Mouse (Mus musculus) yolk sac, embryonic 10.5 days (tissue): ENCODE data around the gene Slfn14.
"Not testable (repeated sequence)": the region's sequence is repeated elsewhere in the genome, so short reads cannot be mapped to it uniquely, and the experiment has no call there.

ENCODE experiments used
- DNase-seq: peaks from one replicate; pipeline ENCODE4 v3.0.0-alpha.2; 2017; ENCODE audit warnings: low spot score

Gene Slfn14

GRCm38 (mm10) chr11:83286566-83286965, at the start of gene Slfn14:
Slfn14 (minus strand) TSS chr11:83286726.
- no peak for DNase-seq

- DNase-seq = no peak
Measured at GRCm38 (mm10) chr11:83335826-83336225, 49.3 kb upstream of the Slfn14 start.

GRCm38 (mm10) chr11:83327427-83327826, 40.9 kb upstream of the Slfn14 start:
- DNase-seq = no peak

GRCm38 (mm10) chr11:83326692-83327091, 40.2 kb upstream of the Slfn14 start:
- not testable (repeated sequence) for DNase-seq

GRCm38 (mm10) chr11:83319048-83319447, 32.5 kb upstream of the Slfn14 start:
- no peak for DNase-seq

GRCm38 (mm10) chr11:83312471-83312870, 25.9 kb upstream of the Slfn14 start:
- no peak for DNase-seq

GRCm38 (mm10) chr11:83306700-83307253, 20.3 kb upstream of the Slfn14 start:
- DNase-seq = no peak

- DNase-seq = no peak
Measured at GRCm38 (mm10) chr11:83304485-83304884, 18.0 kb upstream of the Slfn14 start.

- no peak for DNase-seq
Measured at GRCm38 (mm10) chr11:83303751-83304150, 17.2 kb upstream of the Slfn14 start.

- DNase-seq = peak; percentile 93
Measured at GRCm38 (mm10) chr11:83302526-83303251, 16.2 kb upstream of the Slfn14 start, which contains the start of gene Pex12. Pex12 (minus strand) TSS chr11:83302586.

- DNase-seq = no peak
Measured at GRCm38 (mm10) chr11:83302124-83302523, 15.6 kb upstream of the Slfn14 start.

GRCm38 (mm10) chr11:83301431-83301831, 14.9 kb upstream of the Slfn14 start:
- no peak for DNase-seq

- DNase-seq = no peak
Measured at GRCm38 (mm10) chr11:83299724-83300123, 13.2 kb upstream of the Slfn14 start.

GRCm38 (mm10) chr11:83298225-83299195, 12.0 kb upstream of the Slfn14 start, which contains the start of gene Ap2b1:
Ap2b1 (plus strand) TSS chr11:83299024.
- peak; percentile 95 for DNase-seq

- no peak for DNase-seq
Measured at GRCm38 (mm10) chr11:83297816-83298215, 11.3 kb upstream of the Slfn14 start.

- no peak for DNase-seq
Measured at GRCm38 (mm10) chr11:83294133-83294532, 7.6 kb upstream of the Slfn14 start.

GRCm38 (mm10) chr11:83293182-83293581, 6.7 kb upstream of the Slfn14 start:
- no peak for DNase-seq

GRCm38 (mm10) chr11:83292251-83292587, 5.7 kb upstream of the Slfn14 start:
- no peak for DNase-seq

- peak; percentile 95 for DNase-seq
Measured at GRCm38 (mm10) chr11:83291375-83292250, 5.1 kb upstream of the Slfn14 start.

- no peak for DNase-seq
Measured at GRCm38 (mm10) chr11:83289633-83290032, 3.1 kb upstream of the Slfn14 start.

- no peak for DNase-seq
Measured at GRCm38 (mm10) chr11:83289036-83289435, 2.5 kb upstream of the Slfn14 start.

GRCm38 (mm10) chr11:83285627-83286026, 899 bp downstream of the Slfn14 start:
- DNase-seq = no peak
